Mouse (Mus musculus) retina, postnatal 1 day (tissue): ENCODE measurements at regions not wholly inside any gene's neighbourhood (a gene's known extent, or its start where the extent isn't known, plus 50 kb on each side); places are given as distances from the start of the nearest gene placed in this dataset.

Experiments used
- DNase-seq: peaks from one replicate; pipeline ENCODE4 v3.0.0-alpha.2; 2012

- DNase-seq: no peak
These were observed 156.7 kb upstream of the Rreb1 start for GRCm38 (mm10) chr13:37621319-37622050.

DNA sequence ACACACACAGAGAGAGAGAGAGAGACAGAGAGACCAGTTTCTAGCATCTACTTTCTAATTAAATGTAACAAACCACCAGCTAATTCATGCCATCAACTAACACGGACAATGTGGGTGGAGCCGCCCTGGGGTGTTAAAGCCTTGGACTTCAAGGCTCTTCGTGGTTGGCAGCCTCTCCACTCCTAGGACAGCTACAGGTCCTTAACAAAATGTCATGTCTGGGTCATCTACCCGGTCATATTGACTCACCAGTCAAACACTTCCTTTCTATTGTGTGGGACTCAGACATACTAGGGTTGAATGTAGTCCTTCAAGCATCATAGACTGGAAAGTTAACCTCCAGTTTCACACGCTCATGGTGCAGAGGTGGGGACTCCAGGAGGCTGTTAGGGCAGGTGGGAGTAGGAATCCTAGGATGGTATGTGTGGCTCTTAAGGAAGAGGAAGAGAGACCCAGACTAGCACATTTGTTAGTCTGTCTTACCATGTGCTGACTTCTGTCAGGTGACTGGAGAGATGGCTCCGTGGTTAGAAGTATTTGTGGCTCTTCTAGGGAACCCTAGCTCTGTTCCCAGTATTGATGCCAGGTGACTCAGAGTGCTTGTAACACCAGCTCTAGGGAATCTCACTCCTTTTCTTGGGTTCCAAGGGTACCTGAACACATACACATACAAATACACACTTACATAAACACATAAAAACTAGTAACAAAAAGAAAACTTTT, 155.7 kb upstream of the Rreb1 start:
- no peak for DNase-seq

GRCm38 (mm10) chr13:37624741-37625140, 153.5 kb upstream of the Rreb1 start:
- no peak for DNase-seq

DNA sequence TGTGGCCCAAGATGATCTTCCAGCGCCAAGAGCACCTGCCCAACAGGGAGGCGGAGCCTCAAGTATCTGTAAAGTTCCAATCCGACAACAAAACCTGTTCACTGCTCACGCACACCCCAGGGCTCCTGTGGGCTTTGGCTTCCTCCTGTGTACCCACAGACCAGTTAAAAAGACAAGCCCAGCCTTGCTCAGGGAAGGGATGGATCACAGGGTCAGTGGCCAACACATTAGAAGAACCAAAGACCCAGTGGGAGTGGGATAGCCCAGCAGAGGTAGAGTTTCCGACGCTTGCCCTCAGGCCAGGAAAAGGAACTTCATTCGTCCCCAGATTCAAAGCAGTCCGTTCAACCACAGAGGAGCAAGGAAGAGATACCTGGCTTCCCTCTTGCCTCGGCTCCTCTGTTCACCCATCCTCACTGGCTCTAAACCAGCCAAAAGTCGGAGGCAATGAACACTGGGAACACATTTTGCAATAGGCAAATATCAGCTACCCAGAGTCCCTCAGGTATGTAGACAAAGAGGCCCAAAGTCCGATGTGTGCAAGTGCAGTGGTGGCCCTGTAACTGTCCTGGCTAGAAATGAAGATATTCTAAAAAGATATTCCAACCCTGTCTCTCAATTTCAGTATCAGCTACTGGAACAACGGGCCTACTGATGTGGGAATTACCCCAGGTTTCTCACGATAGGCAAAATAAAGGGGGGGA, 152.5 kb upstream of the Rreb1 start:
- DNase-seq: no peak

- no peak for DNase-seq
These were observed 149.6 kb upstream of the Rreb1 start for GRCm38 (mm10) chr13:37628391-37629270.

DNA sequence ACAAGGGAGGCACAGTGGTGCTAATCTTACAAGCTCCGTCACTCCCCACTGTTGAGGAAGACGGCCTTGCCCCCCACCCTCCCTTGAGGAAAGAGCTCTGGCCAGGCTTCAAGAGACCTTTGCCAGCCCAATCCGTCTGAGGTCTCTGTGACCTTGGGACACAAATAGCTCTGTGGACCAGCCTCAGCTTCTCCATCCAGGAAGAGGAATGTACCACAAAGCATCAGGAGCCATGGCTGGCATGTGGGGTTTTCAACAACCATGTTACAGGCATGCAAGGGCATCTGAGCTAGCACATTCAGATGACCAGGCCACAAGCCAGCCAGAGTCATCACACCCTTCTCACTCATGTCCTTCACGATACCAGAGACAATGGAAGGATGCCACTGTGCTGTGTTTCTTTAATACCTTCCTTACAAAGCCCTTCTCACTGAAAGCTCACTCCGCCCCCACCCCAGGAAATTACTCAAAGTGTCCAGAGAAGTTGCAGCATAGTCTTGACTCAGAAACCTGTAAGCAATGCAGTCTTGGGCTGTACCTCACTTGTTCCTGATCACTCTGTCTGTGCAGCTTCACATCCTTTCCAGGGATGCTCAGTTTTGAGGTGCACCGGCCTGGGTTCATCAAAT, 148.8 kb upstream of the Rreb1 start:
- DNase-seq: no peak

GRCm38 (mm10) chr13:37632835-37633440, 145.3 kb upstream of the Rreb1 start:
- no peak for DNase-seq

DNA sequence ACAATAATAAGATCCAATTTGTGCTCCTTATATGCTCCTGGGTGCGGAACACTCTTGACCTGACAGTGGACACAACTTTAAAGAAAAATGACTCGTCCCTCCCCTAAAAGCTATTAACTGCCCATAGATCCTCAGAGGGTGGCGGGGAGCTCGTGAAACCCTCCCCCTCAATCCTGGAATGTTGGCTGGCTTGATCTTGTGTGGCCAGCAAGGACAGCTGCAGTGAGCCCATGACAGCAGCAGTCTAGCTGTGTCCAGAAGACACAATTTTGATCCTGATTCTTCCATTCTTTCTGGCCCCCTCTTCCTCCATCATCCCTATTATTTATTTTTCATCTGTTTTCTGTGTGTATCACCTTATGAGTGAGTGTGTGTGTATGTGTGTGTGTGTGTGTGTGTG, 141.8 kb upstream of the Rreb1 start:
- no peak for DNase-seq

GRCm38 (mm10) chr13:37637151-37637550, 141.0 kb upstream of the Rreb1 start:
- no peak for DNase-seq

DNA sequence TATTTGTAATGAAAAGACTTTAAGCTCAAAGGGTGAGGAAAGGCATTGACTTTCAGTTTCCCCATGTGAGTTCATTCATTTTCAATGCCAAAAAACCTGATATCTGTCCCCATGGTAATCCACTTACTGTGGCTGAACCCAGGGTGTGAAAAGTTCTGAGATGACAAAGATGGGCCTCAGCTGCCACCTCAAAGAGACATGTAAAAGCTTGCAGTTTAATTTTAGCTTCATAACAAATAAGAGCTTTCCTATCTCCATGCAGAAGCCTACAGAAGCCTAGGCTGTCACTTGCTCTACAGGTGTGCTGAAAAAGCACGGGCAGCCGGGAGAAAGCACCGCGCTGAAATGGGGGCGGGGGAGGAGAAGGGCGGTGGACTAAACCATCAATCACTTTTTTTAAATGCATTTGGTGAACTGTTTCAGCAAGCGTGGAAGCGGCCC, 140.1 kb upstream of the Rreb1 start:
- no peak for DNase-seq

DNA sequence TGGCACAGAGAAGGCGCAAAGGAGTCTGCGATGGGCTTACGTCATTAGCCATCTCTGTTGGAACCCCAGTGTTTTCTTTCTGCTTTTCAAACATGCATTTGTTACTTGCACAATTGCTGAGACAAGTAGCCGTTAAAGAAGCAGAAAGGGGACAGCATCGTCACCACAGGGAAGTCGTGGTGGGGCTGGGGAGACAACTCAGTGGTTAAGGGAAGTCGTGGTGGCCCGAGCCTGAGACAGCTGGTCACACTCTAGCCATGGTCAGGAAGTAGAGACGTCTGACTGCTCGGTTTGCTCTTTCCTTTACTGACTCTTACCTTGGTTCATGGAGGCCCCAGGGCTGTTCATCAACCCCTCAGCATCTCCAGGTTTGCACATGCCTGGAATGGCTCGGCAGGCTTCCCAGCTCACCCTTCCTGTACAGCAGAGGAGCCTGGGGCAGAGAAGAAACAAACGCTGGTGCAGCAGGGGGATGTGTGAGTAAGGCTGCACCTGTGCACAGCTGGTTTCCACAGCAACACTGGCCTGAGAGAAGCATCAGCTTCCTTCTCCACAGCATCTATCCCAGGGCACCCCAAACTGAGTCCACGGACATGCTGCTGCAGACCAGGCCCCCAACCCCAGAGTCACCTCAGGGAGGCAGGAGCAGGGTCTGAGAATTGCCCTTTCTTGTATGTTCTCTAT, 135.6 kb upstream of the Rreb1 start:
- no peak for DNase-seq

GRCm38 (mm10) chr13:37644751-37645181, 133.4 kb upstream of the Rreb1 start:
- no peak for DNase-seq

- DNase-seq: no peak
These were observed 128.6 kb upstream of the Rreb1 start for GRCm38 (mm10) chr13:37649467-37650080.

GRCm38 (mm10) chr13:37651221-37651946, 126.8 kb upstream of the Rreb1 start:
- no peak for DNase-seq

DNA sequence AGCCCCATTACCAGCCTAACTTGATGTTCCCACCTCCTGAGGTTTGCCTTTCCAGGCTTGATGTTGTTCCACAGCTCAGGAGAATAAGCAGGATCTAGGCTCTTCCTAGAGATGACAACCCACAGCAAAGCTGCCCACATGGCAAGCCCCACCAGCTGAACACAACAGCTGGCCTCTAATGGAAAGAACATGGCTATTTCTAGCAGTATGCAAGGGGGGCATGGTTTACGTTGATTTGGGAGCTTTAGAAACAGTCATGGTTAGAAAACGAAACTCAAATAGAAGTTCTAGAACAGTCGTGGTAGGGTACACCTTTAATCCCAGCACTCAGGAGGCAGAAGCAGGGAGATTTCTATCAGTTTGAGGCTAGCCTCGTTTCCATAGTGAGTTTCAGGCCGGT, 123.5 kb upstream of the Rreb1 start:
- DNase-seq: no peak

DNA sequence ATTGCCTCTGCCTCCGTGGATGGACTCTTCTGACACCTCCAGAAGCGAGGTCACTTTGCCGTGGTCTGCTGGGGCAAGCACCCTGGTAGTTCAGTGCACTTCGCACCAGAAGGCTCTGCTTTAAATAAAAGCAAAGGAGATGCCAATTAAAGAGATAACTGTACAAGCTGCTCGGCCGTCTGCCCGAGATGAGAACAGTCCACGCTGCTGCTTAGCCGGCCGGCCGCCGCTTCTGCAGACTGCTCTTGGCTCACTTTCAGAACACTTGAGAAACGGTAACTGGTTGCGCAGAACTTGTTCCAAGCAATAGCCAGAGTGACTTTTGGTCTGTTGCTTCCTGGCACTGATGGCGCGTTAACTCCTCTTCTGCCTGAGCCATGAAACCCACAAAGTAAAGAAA, 121.0 kb upstream of the Rreb1 start:
- no peak for DNase-seq

GRCm38 (mm10) chr13:37658034-37658433, 120.2 kb upstream of the Rreb1 start:
- DNase-seq: no peak

DNA sequence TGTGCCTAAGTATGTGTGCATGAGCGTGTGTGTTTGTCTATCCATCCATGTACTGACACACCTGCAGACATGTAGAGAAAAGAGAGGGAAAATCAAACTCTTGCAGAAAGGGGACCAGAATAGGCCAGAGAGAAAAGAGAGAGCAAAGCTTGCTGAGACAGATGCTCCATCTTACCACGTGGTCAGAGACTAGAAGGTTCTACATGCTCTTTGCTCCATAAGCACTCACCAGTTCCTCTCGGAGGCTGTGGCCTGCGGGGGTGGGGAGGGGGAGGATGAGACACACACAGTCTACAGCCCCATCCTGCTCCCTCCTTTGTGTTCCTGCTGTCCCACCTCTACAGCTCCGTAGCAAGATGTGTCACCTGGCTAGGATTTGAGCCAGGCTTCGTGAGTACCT, 119.7 kb upstream of the Rreb1 start:
- DNase-seq: no peak

DNA sequence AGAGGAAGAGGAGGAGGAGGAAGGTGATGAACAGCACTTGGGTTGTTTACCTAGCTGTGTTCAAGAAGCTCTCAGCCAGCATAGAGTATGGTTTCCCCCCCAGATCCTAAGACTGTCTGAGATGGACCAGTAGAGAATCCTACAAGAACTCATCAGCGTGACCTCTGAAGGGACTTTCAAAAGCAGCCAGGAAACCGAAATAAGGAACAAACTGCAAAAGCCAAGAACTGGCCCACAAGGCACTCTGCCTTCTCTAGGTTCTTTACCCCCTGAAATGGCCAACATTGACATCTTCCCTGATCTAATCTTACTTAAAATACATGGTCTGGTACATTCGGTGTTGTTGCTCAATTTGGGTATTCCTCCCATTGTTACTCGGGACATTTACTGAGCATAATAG, 118.1 kb upstream of the Rreb1 start:
- DNase-seq: no peak

- DNase-seq: no peak
These were observed 117.5 kb upstream of the Rreb1 start for GRCm38 (mm10) chr13:37660668-37661067.
